Comparison of ENCODE assay signal across 8 mouse cellular contexts in the genomic region with DNA sequence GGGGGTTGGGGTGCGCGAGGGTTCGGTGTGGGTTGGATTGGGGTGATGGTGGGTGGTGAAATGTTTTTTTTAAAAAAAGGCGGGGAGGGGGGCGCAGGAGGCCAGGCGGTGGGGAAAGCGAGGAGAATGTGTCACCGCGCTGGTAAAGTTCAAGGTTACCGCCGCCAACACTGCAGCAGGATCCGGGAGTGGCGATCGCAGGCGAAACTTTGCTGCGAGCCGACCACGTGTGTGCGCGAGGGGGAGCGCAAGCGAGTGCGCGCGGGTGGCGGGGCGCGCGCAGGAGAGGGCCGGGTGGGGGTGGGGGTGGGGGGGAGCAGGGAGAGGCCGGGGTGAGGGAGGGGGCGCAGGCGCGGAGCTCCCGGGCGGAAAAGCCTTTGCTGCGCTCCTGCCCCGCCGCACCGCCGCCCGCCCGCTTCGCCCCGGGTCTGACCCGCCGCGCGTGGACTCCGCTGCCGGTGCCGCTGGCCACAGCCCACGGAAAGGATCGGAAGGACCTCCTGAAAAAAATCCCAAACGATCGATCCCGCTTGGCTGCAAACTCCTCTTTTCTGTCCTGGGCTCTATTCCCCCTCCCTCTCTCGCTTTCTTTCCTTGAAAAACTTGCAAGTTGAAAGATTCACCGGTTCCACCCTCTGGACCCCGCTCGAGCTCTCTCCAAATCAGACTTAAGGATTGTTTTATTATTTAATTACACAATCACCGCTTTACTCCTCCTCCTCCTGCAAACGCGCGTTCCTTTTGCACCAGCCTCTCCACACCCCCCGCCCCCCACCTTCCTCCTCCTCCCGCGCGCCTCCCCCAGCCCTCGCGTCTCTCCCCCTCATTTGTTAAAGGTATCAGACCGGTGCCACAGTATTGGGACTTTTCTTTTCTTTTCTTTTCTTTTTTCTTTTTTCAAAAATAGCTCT.
DNase-seq lines count a peak whose midpoint lies in the region; ATAC-seq and TF ChIP-seq lines count a peak whose summit lies in the region.

No protein-coding gene starts in this region.

- WGBS in lung, postnatal 0 days, result 2% methylated on average over 51 of the region's 72 CpGs

- H3K9me3 ChIP-seq in lung, postnatal 0 days (ENCODE audit: low read length), result no peaks in the 10 kb centered on the region

- H3K4me1 ChIP-seq in lung, postnatal 0 days (ENCODE audit: insufficient read depth, low read depth, low read length), result peaks cover 14% of the 10 kb centered on the region; the same call in 1 of the 2 replicates

- peak overlapping the region; percentile 93 for H3K9ac ChIP-seq in lung, postnatal 0 days (replicated peaks; ENCODE audit: low read depth)

- ATAC-seq in lung, postnatal 0 days, result peak; percentile 72

- peak overlapping the region; percentile 81 for H3K4me3 ChIP-seq in lung, postnatal 0 days (ENCODE audit: low read depth, low read length)

- peak overlapping the region; percentile 99 for H3K27ac ChIP-seq in lung, postnatal 0 days (ENCODE audit: low read length)

- no peaks in the 10 kb centered on the region for H3K36me3 ChIP-seq in lung, postnatal 0 days (ENCODE audit: insufficient read depth, low read length)

- peak; percentile 76 for DNase-seq in MN1 (ENCODE audit: low spot score)
- peak; percentile 79 for DNase-seq in cerebellum, adult 11-12 months
- DNase-seq in forelimb bud, embryonic 11.5 days (ENCODE audit: low read depth, low spot score), result peak; percentile 80
- DNase-seq in heart, postnatal 4 days, result peak; percentile 82
- peak; percentile 74 for DNase-seq in layer of hippocampus, adult 9-11 months
- DNase-seq in lung, postnatal 0 days (ENCODE audit: low spot score), result peak; percentile 97
- DNase-seq in right cerebral cortex, postnatal 10 days (ENCODE audit: low spot score in 2 of 2), result peak; percentile 82 to 83
- DNase-seq in spleen, postnatal 14 days (ENCODE audit: low spot score in 2 of 2), result no peak

- H3K4me2 ChIP-seq in lung, postnatal 0 days (replicated peaks; ENCODE audit: low read depth, low read length), result peak overlapping the region; percentile 89

- H3K27me3 ChIP-seq in lung, postnatal 0 days (replicated peaks; ENCODE audit: insufficient read depth, low read length), result no peaks in the 10 kb centered on the region

- TF ChIP-seq CTCF in lung, postnatal 0 days (IDR thresholded peaks at IDR 0.05), result no peak

- no peak for TF ChIP-seq EP300 in lung, postnatal 0 days (IDR thresholded peaks at IDR 0.05)

Comparison
In these comparisons a context has a peak if more than half of its experiments do, and no peak if none do; other contexts are left out.
1. DNase-seq: peak in MN1 (single experiment), cerebellum, adult 11-12 months (single experiment), forelimb bud, embryonic 11.5 days (single experiment), heart, postnatal 4 days (single experiment), layer of hippocampus, adult 9-11 months (single experiment), lung, postnatal 0 days (single experiment) and right cerebral cortex, postnatal 10 days (2 of 2); none in spleen, postnatal 14 days (0 of 2).